Mouse (Mus musculus): ENCODE results near the gene Btk.
"Not testable (repeated sequence)": the region's sequence is repeated elsewhere in the genome, so short reads cannot be mapped to it uniquely, and the experiment has no call there.

The Btk gene

DNA sequence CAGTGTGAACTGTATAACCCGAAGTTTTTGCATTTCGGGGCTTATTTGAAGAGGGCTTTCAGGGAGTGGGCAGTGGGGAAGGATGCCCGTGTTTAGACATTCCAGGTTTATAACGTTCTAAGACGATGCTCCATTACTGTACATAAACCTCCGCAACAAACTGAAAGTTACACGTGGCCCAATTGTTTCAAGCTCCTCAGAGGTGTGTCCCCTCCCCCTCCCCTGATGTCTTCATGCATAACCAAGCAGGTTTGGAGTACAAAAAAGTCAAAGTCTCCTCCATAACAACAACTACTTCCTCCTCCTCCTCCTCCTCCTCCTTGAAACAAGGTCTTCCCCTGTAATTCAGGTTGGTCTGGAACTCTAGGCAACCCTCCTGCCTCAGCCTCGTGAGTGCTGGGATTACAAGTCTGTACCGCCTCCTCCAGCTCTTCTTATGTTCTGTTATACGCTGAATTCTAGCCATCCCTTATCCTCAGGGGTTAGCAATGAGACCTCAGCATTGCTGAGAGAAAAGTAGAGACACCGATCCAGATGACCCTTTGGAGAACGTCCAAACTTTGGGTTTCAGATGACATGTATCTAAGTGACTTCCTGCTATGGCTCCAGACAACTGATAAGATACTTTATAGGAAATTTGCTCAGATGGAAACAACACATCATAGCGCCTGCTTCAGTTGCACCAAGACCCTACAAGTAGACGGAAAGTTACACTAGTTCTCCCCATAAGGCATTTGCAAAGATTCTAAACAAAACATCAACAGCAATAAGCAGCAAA, 2.7 kb downstream of the Btk start:
- in situ Hi-C loops (cut with MboI, MseI), result no loop called here

DNA sequence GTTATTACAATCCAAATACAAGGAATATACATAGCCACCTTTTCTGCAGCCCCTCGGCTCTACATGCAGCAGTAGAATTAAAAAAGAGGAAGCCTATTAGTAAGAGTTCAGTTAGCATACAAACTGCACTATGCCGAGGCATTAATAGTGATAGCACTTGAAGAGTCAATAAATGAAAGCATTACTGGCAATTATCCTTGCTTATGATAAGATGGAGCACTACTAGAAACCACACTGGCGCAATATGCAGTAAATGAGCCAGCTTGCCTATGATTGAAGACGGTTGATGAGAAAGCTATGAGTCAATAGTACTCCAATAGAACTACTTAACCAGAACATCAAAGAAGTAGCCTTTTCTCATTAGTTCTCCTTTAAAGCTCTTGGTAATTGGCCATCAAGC, 5.5 kb downstream of the Btk start:
- in situ Hi-C loops (cut with MboI, MseI), result no loop called here

DNA sequence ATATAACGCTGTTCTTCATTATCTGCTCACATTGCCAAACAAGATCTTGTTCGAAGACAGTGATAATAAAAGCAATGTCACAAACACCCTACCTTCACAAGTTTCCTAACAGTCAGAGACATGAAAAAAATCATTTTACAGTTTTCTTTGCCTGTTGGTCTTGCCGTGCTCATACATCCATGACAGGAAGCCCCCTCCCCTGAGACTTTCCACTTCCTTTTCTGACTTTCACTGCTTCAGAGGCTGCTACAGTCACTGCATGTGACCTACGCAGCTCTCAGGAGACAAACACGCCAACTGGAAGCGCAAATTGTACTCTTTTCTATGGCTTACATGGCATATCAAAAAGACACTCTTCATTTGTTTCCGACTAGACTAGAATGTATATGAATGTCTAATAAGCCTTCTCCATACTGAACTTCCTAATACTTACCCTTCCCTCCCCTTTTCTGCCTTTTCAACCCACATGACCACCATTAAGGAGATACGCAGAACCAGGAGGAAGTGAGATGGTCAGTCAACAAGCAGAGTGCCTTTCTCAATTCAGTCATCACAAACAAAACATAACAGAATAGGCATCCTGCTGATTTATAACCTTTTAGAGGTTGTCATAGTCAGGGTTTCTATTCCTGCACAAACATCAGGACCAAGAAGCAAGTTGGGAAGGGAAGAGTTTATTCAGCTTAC, 16.7 kb downstream of the Btk start:
- in situ Hi-C loops (cut with MboI, MseI), result no loop called here

DNA sequence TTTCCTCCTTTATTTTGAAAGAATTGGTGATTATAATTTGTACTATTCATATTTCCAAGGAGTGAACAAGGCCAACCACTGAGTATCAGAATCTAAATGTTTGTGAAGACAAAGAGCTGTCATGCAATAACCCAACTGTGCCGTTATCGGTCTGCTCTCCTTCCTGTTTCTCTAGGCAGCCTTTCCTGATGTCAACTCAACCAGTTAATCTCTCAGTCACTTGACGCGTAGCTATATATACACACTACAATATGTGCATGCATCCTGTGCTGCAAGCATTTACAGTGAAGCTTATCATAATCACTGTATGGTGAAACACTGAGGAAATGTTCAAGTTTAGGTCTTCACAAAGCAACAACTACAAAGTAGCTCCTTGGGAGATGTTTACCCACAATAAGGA, 19.0 kb downstream of the Btk start:
- in situ Hi-C loops (cut with MboI, MseI), result no loop called here

DNA sequence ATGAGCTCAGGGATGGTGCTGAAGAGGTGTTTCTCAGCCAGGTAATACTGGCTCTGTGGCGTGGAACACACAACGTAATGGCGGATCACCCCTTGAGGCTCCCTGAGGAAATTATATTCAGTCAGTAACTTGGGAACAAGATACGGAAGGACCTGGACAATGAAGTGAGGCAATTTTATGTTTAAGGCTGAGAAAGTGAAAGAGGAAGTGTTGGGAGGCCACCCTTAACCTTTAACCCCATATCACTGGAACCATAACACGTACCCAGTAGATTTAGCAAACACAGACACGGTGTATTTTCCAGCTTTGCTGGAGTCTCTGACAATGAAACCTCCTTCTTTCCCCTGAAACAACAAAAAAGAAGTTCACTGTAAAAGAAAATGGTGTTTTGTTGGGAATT, 28.9 kb downstream of the Btk start:
- in situ Hi-C loops (cut with MboI, MseI), result no loop called here

DNA sequence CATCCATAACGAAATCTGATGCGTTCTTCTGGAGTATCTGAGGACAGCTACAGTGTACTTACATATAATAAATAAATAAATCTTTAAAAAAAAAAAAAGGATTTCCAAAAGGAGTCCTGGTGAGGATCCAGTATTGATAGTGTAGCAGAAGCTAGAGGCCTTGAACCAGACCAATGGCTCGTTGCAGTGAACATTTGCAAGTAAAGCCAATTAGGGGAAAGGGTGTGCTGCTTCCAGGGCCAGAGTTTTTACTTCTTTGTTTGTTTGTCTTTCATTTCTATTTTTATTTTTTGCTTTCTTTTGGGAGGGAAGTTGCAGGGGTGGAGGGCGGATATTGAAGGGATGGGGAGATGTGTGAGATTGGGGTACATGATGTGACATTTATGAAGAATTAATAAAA, 30.0 kb downstream of the Btk start:
- in situ Hi-C loops (cut with MboI, MseI), result no loop called here

DNA sequence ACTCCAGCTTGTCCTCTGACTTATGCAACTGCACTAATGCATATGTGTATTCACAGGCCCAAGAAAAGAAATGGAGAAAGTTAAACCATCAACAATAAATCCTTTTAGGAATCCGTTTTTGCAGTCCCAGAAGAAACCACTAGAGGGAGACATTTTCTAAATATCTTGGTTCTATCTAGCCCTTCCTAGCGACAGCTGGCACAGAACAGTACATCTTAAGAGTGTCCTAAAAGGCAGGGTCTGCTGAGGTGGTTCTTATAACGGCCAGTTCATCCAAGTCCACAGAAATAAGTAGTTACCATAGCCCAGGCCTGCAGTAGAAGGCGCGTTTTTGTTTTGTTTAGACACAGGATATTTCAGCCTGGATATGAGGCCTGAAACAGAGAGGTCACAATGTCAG, 32.5 kb downstream of the Btk start:
- in situ Hi-C loops (cut with MboI, MseI), result no loop called here

DNA sequence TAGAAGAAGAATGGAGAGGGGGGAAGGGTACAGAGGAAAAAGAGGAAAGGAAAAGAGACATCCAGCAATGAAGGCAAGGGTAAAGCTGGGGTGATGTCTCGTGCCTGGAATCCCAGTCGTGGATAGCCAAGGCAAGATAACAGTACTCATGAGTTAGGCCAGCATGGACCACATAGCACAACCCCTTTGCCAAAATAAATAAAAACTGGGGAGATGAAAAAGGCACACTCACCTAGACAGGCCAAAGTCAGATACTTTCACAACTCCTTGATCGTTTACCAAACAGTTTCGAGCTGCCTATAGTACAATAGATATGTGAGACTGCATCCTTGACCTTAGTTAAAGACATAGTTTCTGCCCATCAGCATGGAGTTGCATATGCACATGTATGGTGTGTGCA, 36.0 kb downstream of the Btk start:
- in situ Hi-C loops (cut with MboI, MseI), result no loop called here

DNA sequence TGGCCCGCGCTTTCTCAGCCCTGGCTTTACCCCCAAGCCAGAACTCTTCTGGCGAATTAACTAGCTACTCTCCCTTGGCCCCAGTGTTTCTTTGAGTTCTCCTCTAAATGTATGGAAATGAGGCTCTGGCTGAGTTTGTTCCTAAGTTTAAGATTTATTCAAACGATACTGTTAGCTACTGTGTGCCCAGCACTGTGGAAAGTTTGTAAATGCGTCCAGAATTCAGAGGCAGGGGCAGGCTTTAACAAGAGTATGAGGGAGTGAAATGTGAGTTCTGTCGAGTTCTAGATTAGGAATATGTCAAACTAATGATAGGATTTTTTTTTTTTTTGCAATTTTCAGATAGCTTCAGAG, 41.4 kb downstream of the Btk start:
- in situ Hi-C loops (cut with MboI, MseI), result no loop called here

DNA sequence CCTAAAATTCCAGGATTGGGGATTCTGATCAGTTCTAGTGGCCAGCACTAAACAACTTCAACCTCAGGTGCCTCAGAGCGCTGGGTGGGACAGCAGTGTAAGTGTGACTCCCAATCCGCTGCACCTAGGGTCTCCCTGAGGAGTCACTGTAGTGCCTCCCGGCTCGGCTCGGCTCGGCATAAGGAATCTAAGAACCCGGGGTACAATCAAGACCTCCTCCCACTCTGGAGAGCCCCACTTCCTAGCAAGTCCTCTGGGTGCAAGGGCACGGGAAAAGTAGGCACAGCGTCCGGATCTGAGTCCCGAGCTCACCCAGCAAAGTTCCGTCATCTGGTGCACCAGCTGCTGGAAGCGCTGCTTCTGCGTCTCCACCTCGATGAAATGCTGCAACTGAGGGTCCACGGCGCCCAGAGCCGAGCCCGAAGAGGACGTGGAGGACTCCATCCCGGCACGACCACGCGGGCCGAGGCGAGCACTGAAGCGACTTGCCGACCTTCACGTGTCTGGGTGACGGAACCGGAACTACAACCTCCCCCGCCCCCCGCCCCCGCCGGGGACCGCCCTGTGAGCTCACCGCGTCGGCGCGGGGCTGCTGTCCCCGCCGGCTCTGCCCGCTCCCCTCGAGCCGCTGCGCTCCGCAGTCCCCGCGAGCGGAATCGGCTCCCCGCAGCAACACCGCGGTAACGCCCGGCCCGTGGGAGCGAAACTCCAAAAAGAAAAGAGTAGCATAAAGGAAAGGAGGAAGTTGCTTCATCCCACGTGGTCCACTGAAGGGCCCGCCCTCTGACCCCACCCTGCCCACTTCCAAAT, 42.0 kb downstream of the Btk start, which contains the start of gene Timm8a1:
TSS of gene Timm8a1 (minus strand) at position 721 of the 810 bp plus-strand sequence.
- in situ Hi-C loops (cut with MboI, MseI), result no loop called here

DNA sequence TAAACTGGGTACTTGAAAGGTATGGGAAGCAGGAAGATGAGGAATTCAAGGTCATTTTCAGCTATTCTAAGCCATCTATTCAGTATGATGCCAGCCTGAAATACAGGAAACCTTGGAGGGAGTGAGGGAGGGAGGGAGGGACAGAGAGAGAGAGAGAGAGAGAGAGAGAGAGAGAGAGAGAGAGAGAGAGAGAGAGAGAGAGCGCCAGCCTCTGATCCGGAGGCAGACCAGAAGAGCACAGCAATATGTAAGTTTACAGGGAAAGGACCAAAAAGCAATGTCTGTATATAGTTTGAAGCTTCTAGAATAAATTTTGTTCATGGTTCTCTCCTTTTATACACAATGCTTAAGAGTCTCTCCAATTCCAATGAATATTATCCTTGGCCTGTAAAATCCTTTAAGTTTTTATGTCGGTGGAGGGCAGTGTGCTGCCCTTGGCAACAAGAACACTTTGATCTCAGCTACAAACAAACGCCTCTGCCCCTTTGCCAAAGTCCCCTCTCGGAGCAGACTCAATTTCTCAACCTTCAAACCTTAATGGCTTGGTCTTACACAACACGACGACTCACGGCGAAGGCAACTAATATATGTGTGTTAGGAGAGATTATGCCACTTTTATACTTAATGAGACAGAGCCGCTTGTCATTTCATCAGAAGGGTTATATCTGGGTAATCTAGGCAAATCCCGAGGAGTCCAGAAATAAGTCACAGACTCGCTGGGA, 42.8 kb downstream of the Btk start:
- in situ Hi-C loops (cut with MboI, MseI), result no loop called here

DNA sequence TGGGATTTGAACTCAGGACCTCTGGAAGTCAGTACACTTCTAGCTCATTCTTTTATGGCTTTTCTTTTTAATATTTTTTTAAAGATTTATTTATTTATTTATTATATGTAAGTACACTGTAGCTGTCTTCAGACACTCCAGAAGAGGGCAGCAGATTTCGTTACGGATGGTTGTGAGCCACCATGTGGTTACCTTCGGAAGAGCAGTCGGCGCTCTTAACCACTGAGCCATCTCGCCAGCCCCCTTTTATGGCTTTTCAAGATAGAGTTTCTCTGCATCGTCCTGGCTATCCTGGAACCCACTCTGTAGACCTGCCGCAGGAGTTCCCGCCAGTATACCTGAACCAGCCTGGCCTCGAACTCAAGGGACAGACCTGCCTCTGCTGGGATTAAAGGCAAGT, 43.6 kb downstream of the Btk start:
- in situ Hi-C loops (cut with MboI, MseI), result not testable (repeated sequence)

DNA sequence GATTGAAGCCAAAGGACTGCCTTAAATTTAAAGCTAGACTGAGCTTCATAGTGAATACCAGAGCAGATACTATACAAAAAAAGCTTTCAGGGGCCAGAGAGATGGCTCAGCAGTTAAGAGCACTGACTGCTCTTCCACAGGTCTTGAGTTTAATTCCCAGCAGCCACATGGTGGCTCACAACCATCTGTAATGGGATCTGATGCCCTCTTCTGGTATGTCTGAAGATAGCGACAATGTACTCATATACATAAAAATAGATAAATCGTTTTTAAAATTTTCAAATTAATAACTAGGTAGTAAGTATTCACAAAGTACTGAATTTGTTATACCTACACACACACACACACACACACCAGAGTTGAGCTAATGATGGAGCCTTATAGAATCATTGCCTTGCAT, 50.0 kb downstream of the Btk start:
- in situ Hi-C loops (cut with MboI, MseI), result no loop called here

DNA sequence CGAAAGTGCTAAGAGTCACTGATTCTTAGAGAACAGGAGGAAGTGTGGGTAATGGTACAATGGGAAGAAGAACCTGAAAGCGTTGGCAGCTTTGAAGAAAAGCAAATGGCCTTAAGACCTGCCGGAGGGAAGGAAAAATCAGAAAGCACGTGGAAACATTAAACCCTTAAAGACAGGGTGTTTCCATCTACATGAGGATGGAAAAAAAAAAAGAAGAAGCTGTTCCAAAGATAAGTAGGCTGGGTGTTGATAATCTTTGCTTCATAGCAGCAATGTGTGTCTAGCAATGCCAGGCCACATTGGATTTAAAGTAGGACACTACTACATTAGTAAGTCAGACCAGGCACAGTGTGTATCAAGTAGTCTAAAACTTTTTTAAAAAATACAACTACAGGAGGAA, 58.1 kb downstream of the Btk start:
- in situ Hi-C loops (cut with MboI, MseI), result no loop called here

DNA sequence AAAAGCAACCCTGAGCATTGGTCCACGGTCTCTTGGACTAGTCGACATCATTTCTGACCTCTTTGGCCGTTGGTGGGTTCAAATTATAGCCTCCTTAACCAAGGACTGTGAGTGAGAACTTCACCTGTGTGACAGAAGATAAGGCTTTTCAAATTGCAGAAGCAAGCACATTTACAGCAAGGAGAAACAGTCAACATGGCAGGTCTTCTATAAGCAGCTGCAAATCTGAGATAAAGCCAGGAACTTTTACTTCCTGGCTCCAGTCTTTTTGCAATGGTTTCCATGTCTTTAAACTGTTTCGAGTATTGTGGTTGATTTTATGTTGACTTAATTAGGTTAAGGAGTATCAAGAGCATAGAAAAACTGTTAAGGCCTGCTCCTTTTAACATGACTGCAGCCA, 59.6 kb downstream of the Btk start:
- in situ Hi-C loops (cut with MboI, MseI), result no loop called here

DNA sequence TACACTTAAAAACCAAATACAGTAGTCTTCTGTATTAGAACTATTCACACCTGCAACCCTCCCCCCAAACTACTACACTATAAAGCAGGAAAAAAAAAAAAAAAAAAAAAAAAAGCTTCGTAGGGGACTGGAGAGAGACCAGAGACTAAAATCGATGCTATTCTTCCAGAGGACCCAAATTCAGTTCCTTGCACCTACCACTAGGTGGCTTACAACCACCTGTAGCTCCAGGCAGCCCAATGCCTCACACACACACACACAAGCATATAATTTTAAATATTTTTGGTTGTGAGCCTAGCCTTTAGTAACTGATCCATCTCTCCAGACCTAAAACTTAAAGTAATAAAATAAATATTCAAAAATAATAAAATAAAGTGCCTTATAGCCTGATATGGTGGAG, 73.9 kb downstream of the Btk start:
- in situ Hi-C loops (cut with MboI, MseI), result no loop called here

DNA sequence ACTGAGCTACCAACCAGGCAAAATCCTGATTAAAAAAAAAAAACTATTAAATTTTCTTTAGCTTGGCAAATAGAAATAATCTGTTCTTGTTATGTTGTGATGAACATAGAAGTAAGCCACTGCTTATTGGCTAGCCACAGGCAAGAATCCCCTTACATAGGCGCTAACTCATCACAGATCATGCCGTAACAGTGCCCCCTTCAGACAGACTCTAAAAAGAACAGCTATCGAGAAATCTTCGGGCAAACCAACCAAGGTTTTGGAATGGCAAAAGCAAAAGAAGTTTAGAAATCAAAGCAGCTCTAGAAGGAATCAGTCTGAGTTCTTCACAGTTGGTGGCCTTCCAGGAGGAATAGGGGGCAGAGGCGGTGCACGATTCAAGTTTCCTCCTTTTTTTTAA, 75.4 kb downstream of the Btk start:
- in situ Hi-C loops (cut with MboI, MseI), result no loop called here

DNA sequence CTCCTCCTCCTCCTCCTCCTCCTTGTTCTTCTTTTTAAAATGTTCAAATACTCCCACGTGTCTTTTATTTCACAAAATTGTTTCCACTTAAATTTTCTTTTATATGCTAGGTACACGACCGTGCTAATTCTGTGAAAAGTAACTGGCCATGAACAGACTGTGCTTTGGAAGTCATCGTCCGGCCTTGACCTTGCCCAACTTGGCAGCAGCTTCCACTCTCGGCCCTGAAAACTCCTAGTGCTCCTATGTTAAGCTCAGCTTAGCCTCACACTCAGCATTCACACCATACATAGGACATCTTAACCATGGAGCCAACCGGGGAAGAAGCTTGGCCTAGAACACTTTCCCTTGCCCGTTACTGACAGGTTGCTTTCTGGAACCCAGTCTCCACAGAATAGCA, 82.7 kb downstream of the Btk start:
- in situ Hi-C loops (cut with MboI, MseI), result no loop called here
